Mouse (Mus musculus) embryonic facial prominence, embryonic 15.5 days (tissue): ENCODE data around the gene Rnf130. TPM values are rescaled to one million over a fixed set of nuclear protein-coding genes. Genes with fewer than 3 reads are reported as not detected.
"Not testable (repeated sequence)": the region's sequence is repeated elsewhere in the genome, so short reads cannot be mapped to it uniquely, and the experiment has no call there.

Experiments used
- ATAC-seq: fragments of 200-750 bp; cut with Nextera tagmentation; 2 replicates; pipeline ENCODE4 v1.8.0; 2017; ENCODE audit warnings: low read depth, moderate TSS enrichment; ENCODE audit not compliant: insufficient number of reproducible peaks, low FRiP score, low TSS enrichment
- H3K27ac ChIP-seq: fragments of 300-500 bp; sonication (generic); replicated peaks from 2 replicates; pipeline ENCODE4 v1.5.1; 2015; ENCODE audit warnings: mild to moderate bottlenecking, inconsistent platforms
- H3K27me3 ChIP-seq: fragments of 300-500 bp; sonication (generic); 2 replicates; pipeline ENCODE4 v1.6.1; 2015; ENCODE audit warnings: inconsistent platforms
- H3K36me3 ChIP-seq: fragments of 300-500 bp; sonication (generic); 2 replicates; pipeline ENCODE4 v1.6.1; 2015; ENCODE audit warnings: mild to moderate bottlenecking, inconsistent platforms
- H3K4me1 ChIP-seq: fragments of 300-500 bp; sonication (generic); 2 replicates; pipeline ENCODE4 v1.6.1; 2015; ENCODE audit warnings: inconsistent platforms
- H3K4me2 ChIP-seq: fragments of 300-500 bp; sonication (generic); replicated peaks from 2 replicates; pipeline ENCODE4 v1.6.1; 2015; ENCODE audit warnings: mild to moderate bottlenecking, inconsistent platforms
- H3K4me3 ChIP-seq: fragments of 300-500 bp; sonication (generic); replicated peaks from 2 replicates; pipeline ENCODE4 v1.5.1; 2015; ENCODE audit warnings: mild to moderate bottlenecking, inconsistent platforms
- H3K9ac ChIP-seq: fragments of 300-500 bp; sonication (generic); 2 replicates; pipeline ENCODE4 v1.6.1; 2015; ENCODE audit warnings: inconsistent platforms
- H3K9me3 ChIP-seq: fragments of 300-500 bp; sonication (generic); replicated peaks from 2 replicates; pipeline ENCODE4 v1.6.1; 2016; ENCODE audit warnings: inconsistent platforms
- WGBS: fragments of 180-500 bp; shearing (Covaris S2); methylation state at CpG from one replicate; pipeline ENCODE4 v1.1.7; 2015; 5-methylcytosine and 5-hydroxymethylcytosine counted together
- polyA plus RNA-seq: library from polyadenylated mRNA; unstranded; fragments of >200 nt; fragmentation: Nextera tagmentation; extraction: Ambion mirVana; gene quantifications from 2 replicates; pipeline ENCODE4 v1.2.1, GENCODE M21; 2015

Gene Rnf130
- polyA plus RNA-seq, 1 experiment from 2014 or later: 77.2 TPM

- no peak for ATAC-seq
- no peak overlapping the region for H3K27ac ChIP-seq
- H3K27me3 ChIP-seq: no peaks in the 10 kb centered on the region
- H3K36me3 ChIP-seq: peaks cover 34% of the 10 kb centered on the region
- no peak overlapping the region for H3K4me2 ChIP-seq
- H3K9ac ChIP-seq: no peak overlapping the region
- H3K4me3 ChIP-seq: no peak overlapping the region
- H3K9me3 ChIP-seq: no peaks in the 10 kb centered on the region
- WGBS: 78% methylated on average over 5 of the region's 5 CpGs
- H3K4me1 ChIP-seq: no peaks in the 10 kb centered on the region
Observed at GRCm38 (mm10) chr11:50090982-50091675, 66.0 kb downstream of the Rnf130 start.

- H3K4me3 ChIP-seq: no peak overlapping the region
- no peak for ATAC-seq
- no peak overlapping the region for H3K4me2 ChIP-seq
- H3K4me1 ChIP-seq: no peaks in the 10 kb centered on the region
- H3K27me3 ChIP-seq: no peaks in the 10 kb centered on the region
- H3K9me3 ChIP-seq: no peaks in the 10 kb centered on the region
- no peak overlapping the region for H3K9ac ChIP-seq
- no peak overlapping the region for H3K27ac ChIP-seq
- H3K36me3 ChIP-seq: peaks cover 37% of the 10 kb centered on the region
Observed at GRCm38 (mm10) chr11:50091681-50092080, 66.5 kb downstream of the Rnf130 start.

DNA sequence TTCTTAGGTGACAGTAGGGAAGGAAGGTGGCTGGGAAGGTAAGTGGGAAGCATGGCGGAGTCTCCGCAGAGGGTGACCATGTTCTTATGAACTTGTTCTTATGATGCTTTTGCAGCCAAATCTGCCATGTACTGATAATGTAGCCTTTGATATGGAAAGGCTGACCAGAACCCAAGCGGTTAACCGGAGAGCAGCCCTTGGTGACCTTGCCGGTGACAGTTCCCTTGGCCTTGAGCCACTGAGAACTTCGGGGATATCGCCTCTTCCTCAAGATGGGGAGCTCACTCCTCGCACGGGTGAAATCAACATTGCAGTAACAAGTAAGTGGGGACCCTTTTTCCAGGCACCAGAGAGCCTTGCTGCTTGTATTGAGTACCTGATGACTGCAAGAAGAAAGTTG is 70.5 kb downstream of the Rnf130 start:
- Histone ChIP-seq H3K27ac (no peak overlapping the region), H3K27me3 (no peaks in the 10 kb centered on the region), H3K4me2 (no peak overlapping the region), H3K9me3 (no peaks in the 10 kb centered on the region), H3K9ac (no peak overlapping the region), H3K36me3 (peaks cover 34% of the 10 kb centered on the region; the same call in 1 of the 2 replicates), H3K4me3 (no peak overlapping the region), H3K4me1 (no peaks in the 10 kb centered on the region)
- WGBS: 91% methylated on average over 9 of the region's 9 CpGs
- ATAC-seq: no peak

DNA sequence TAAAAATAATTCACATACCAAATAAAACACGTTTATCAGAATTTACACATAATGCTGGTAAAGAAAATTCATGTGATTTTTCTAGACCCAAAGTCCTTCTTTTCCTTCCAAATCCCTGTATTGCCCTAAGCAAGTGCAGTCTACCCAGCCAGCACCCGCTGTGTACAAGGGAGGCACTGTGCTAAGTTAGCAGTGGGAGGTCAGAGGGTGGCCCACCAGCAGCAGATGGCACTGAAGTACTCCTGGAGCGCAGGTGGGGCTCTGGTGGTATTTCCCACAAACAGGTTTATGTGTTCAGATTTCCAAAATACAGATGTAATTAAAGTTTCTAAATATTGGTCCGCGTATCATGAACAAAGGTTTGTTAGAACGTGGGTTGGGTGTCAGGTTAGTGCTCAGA is 71.9 kb downstream of the Rnf130 start:
- no peak overlapping the region for H3K9ac ChIP-seq
- no peak overlapping the region for H3K27ac ChIP-seq
- no peaks in the 10 kb centered on the region for H3K4me1 ChIP-seq
- H3K36me3 ChIP-seq: peaks cover 26% of the 10 kb centered on the region; the same call in 1 of the 2 replicates
- 90% methylated on average over 6 of the region's 6 CpGs for WGBS
- H3K9me3 ChIP-seq: no peaks in the 10 kb centered on the region
- no peak for ATAC-seq
- H3K27me3 ChIP-seq: no peaks in the 10 kb centered on the region
- no peak overlapping the region for H3K4me3 ChIP-seq
- no peak overlapping the region for H3K4me2 ChIP-seq

DNA sequence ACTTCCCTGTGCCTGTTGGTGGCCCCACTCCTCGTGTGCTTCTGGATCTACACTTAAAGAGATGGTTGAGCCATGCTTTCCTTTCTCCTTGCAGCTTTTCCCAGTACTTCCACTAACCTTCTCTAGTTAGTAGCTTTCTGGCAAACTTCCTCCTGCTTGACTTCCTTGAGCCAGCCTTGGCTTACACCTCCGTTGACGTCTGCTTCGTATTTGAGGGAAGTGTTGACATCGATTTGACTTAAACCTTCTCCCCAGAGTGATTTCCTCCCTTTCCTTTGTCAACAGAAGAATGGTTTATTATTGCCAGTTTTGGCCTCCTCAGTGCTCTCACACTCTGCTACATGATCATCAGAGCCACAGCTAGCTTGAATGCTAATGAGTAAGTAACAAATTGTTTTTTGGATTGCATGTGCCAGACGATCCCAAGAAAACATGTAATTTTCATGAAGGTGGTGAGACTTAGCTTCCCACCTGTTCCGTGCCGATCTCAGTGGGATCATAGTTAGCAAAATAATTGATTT is 73.9 kb downstream of the Rnf130 start:
- Histone ChIP-seq H3K4me2 (no peak overlapping the region), H3K27ac (no peak overlapping the region), H3K4me1 (no peaks in the 10 kb centered on the region), H3K9ac (no peak overlapping the region), H3K27me3 (no peaks in the 10 kb centered on the region), H3K9me3 (no peaks in the 10 kb centered on the region), H3K36me3 (peaks cover 24% of the 10 kb centered on the region; the same call in 1 of the 2 replicates), H3K4me3 (no peak overlapping the region)
- WGBS: 72% methylated on average over 8 of the region's 8 CpGs
- ATAC-seq: no peak

GRCm38 (mm10) chr11:50099692-50100091 is 74.5 kb downstream of the Rnf130 start:
- Histone ChIP-seq H3K27ac (no peak overlapping the region), H3K9ac (no peak overlapping the region), H3K27me3 (no peaks in the 10 kb centered on the region), H3K4me3 (no peak overlapping the region), H3K4me2 (no peak overlapping the region), H3K4me1 (no peaks in the 10 kb centered on the region), H3K36me3 (peaks cover 23% of the 10 kb centered on the region), H3K9me3 (no peaks in the 10 kb centered on the region)
- no peak for ATAC-seq
- WGBS: 91% methylated on average over 2 of the region's 2 CpGs

- Histone ChIP-seq H3K9me3 (no peaks in the 10 kb centered on the region), H3K4me2 (no peak overlapping the region), H3K27me3 (no peaks in the 10 kb centered on the region), H3K4me3 (no peak overlapping the region), H3K27ac (no peak overlapping the region), H3K9ac (no peak overlapping the region), H3K36me3 (peaks cover 21% of the 10 kb centered on the region), H3K4me1 (no peaks in the 10 kb centered on the region)
- no peak for ATAC-seq
- 81% methylated on average over 2 of the region's 2 CpGs for WGBS
Observed at GRCm38 (mm10) chr11:50100548-50101307, 75.6 kb downstream of the Rnf130 start.

DNA sequence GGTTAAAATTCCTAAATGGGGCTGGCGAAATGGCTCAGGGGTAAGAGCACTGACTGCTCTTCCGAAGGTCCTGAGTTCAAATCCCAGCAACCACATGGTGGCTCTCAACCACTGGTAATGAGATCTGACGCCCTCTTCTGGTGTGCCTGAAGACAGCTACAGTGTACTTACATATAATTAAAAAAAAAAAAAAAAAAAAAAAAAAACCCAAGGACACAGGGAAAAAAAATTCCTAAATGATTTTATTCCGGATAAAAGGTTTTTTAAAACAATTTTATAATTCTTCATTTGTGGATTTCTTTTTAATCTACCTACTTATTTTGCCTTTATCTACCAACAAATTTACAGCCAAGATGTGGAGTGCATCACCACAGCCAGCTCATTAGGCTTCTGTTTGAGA is 76.8 kb downstream of the Rnf130 start:
- H3K9ac ChIP-seq, ATAC-seq, H3K27ac ChIP-seq, H3K4me3 ChIP-seq, H3K4me1 ChIP-seq, H3K27me3 ChIP-seq, H3K4me2 ChIP-seq, H3K9me3 ChIP-seq: not testable (repeated sequence)
- peaks cover 13% of the 10 kb centered on the region for H3K36me3 ChIP-seq
- 91% methylated on average over 4 of the region's 4 CpGs for WGBS

GRCm38 (mm10) chr11:50104016-50104415 is 78.9 kb downstream of the Rnf130 start:
- H3K4me1 ChIP-seq: no peaks in the 10 kb centered on the region
- ATAC-seq: no peak
- peaks cover 13% of the 10 kb centered on the region for H3K36me3 ChIP-seq

GRCm38 (mm10) chr11:50105237-50105636 is 80.1 kb downstream of the Rnf130 start:
- no peak overlapping the region for H3K4me2 ChIP-seq
- ATAC-seq: no peak
- no peak overlapping the region for H3K4me3 ChIP-seq
- no peaks in the 10 kb centered on the region for H3K9me3 ChIP-seq
- H3K36me3 ChIP-seq: peaks cover 6% of the 10 kb centered on the region
- no peaks in the 10 kb centered on the region for H3K4me1 ChIP-seq
- no peaks in the 10 kb centered on the region for H3K27me3 ChIP-seq
- H3K9ac ChIP-seq: no peak overlapping the region
- H3K27ac ChIP-seq: no peak overlapping the region
- WGBS: 89% methylated on average over 5 of the region's 5 CpGs

More at GRCm38 (mm10) chr11:50104016-50104415, 78.9 kb downstream of the Rnf130 start:
- Histone ChIP-seq H3K4me3 (no peak overlapping the region), H3K4me2 (no peak overlapping the region), H3K9me3 (no peaks in the 10 kb centered on the region), H3K9ac (no peak overlapping the region), H3K27me3 (no peaks in the 10 kb centered on the region), H3K27ac (no peak overlapping the region)
- WGBS: 91% methylated on average over 6 of the region's 6 CpGs

GRCm38 (mm10) chr11:50106024-50106423 is 80.9 kb downstream of the Rnf130 start:
- Histone ChIP-seq H3K4me3 (no peak overlapping the region), H3K4me2 (no peak overlapping the region), H3K4me1 (no peaks in the 10 kb centered on the region), H3K9ac (no peak overlapping the region), H3K27ac (no peak overlapping the region), H3K9me3 (no peaks in the 10 kb centered on the region), H3K36me3 (peaks cover 4% of the 10 kb centered on the region), H3K27me3 (no peaks in the 10 kb centered on the region)
- no peak for ATAC-seq
- 72% methylated on average over 7 of the region's 7 CpGs for WGBS
